Mouse (Mus musculus) liver, embryonic 13.5 days (tissue): Measurements from ENCODE around the gene 4930544G11Rik. TPM values are rescaled to one million over a fixed set of nuclear protein-coding genes. Genes with fewer than 3 reads are reported as not detected.

ENCODE experiments used
- ATAC-seq: fragments of 200-750 bp; cut with Nextera tagmentation; 2 replicates; pipeline ENCODE4 v1.8.0; 2017; ENCODE audit warnings: low read depth, mild to moderate bottlenecking, moderate number of reproducible peaks, moderate library complexity
- DNase-seq: peaks from one replicate; pipeline ENCODE4 v3.0.0; 2022
- H3K27ac ChIP-seq: fragments of 300-500 bp; sonication (generic); 2 replicates; pipeline ENCODE4 v1.5.1; 2015; ENCODE audit warnings: moderate library complexity, mild to moderate bottlenecking, inconsistent platforms
- H3K27me3 ChIP-seq: fragments of 300-500 bp; sonication (generic); 2 replicates; pipeline ENCODE4 v1.6.1; 2015; ENCODE audit warnings: mild to moderate bottlenecking, inconsistent platforms
- H3K36me3 ChIP-seq: fragments of 300-500 bp; sonication (generic); 2 replicates; pipeline ENCODE4 v1.6.1; 2015; ENCODE audit warnings: mild to moderate bottlenecking, inconsistent platforms
- H3K4me1 ChIP-seq: fragments of 300-500 bp; sonication (generic); replicated peaks from 2 replicates; pipeline ENCODE4 v1.6.1; 2015; ENCODE audit warnings: inconsistent platforms
- H3K4me2 ChIP-seq: fragments of 300-500 bp; sonication (generic); 2 replicates; pipeline ENCODE4 v1.6.1; 2015; ENCODE audit warnings: inconsistent platforms, mild to moderate bottlenecking, moderate library complexity
- H3K4me3 ChIP-seq: fragments of 300-500 bp; sonication (generic); replicated peaks from 2 replicates; pipeline ENCODE4 v1.5.1; 2015; ENCODE audit warnings: mild to moderate bottlenecking, inconsistent platforms
- H3K9ac ChIP-seq: fragments of 300-500 bp; sonication (generic); 2 replicates; pipeline ENCODE4 v1.6.1; 2015; ENCODE audit warnings: mild to moderate bottlenecking, inconsistent platforms
- H3K9me3 ChIP-seq: fragments of 300-500 bp; sonication (generic); replicated peaks from 2 replicates; pipeline ENCODE4 v1.6.1; 2016; ENCODE audit warnings: inconsistent platforms
- WGBS: fragments of 180-500 bp; shearing (Covaris S2); methylation state at CpG from one replicate; pipeline ENCODE4 v1.1.7; 2015; ENCODE audit not compliant: insufficient replicate concordance; 5-methylcytosine and 5-hydroxymethylcytosine counted together
- polyA plus RNA-seq: library from polyadenylated mRNA; unstranded; fragments of >200 nt; fragmentation: Nextera tagmentation; extraction: Ambion mirVana; gene quantifications from 2 replicates; pipeline ENCODE4 v1.2.1, GENCODE M21; 2015

Gene 4930544G11Rik
- not detected in 2 replicates for polyA plus RNA-seq

DNA sequence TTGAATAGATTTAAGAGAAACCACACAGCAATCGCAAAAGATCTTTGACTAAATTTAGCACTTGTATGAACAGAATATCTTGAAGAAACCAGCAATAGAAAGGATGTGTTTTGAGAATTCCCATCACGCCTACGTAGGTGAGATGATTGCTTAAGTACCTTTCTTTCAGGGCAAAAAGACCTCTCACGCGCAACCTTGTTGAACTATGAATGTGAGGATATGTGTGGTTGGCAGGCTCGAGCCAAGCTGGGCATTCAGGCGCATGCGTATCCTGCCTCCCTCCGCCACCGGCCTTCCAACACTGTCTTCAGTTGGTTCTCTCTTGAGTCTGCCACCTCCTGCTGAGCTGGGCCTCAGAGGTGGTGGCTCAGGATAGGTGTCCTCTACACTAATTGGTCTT, at the start of gene 4930544G11Rik:
Gene 4930544G11Rik (plus strand): TSS at position 301 of the 400 bp plus-strand sequence.
- no peak for ATAC-seq
- no peak within 1 kb of the TSS for H3K4me2 ChIP-seq
- H3K4me3 ChIP-seq, result no peak within 1 kb of the TSS
- no peaks in the 10 kb centered on the region for H3K36me3 ChIP-seq
- no peaks in the 10 kb centered on the region for H3K4me1 ChIP-seq
- H3K9me3 ChIP-seq, result no peaks in the 10 kb centered on the region
- 85% methylated on average over 10 of the region's 10 CpGs for WGBS
- no peaks in the 10 kb centered on the region for H3K27me3 ChIP-seq
- H3K9ac ChIP-seq, result no peak within 1 kb of the TSS
- no peak for DNase-seq
- H3K27ac ChIP-seq, result no peak within 1 kb of the TSS

DNA sequence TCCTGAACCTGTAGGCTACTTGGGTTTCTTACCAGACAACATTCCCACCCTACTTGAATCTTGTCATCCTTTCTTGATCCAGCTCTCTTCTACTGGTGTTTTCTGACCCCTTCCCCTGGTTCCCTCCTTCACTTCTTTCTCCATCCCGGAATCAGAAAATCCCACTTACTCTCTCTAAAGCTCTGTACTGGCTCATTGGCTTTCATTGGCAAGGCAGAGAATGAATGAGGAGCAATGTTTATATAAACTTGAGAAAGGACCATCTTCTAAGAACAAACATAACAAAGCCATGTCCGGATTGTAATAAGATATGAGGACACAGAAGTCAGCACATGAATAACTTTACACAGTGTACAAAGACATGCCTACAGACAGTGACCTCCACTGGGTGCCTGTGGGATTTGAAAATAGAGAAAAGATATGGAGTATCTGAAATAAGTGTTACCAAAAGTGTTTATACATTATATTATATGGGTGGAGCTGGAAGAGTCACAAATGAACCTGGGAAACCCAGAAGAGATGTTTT, 45.7 kb upstream of the 4930544G11Rik start:
- Histone ChIP-seq H3K27me3 (no peaks in the 10 kb centered on the region), H3K9ac (no peak overlapping the region), H3K4me2 (no peak overlapping the region), H3K36me3 (no peaks in the 10 kb centered on the region), H3K27ac (no peak overlapping the region), H3K4me1 (no peaks in the 10 kb centered on the region), H3K9me3 (no peaks in the 10 kb centered on the region), H3K4me3 (no peak overlapping the region)
- WGBS, result 66% methylated on average over 2 of the region's 2 CpGs
- DNase-seq (no peak), ATAC-seq (no peak)

- H3K9me3 ChIP-seq, result no peaks in the 10 kb centered on the region
- H3K27me3 ChIP-seq, result no peaks in the 10 kb centered on the region
- no peak for ATAC-seq
- no peak overlapping the region for H3K4me2 ChIP-seq
- no peak overlapping the region for H3K9ac ChIP-seq
- 66% methylated on average over 5 of the region's 5 CpGs for WGBS
- H3K27ac ChIP-seq, result no peak overlapping the region
- H3K36me3 ChIP-seq, result no peaks in the 10 kb centered on the region
- no peak for DNase-seq
- no peak overlapping the region for H3K4me3 ChIP-seq
- no peaks in the 10 kb centered on the region for H3K4me1 ChIP-seq
Observed at GRCm38 (mm10) chr6:65915421-65915820, 37.0 kb upstream of the 4930544G11Rik start.

GRCm38 (mm10) chr6:65921703-65922102, 30.7 kb upstream of the 4930544G11Rik start:
- H3K9ac ChIP-seq, result no peak overlapping the region
- no peaks in the 10 kb centered on the region for H3K4me1 ChIP-seq
- no peaks in the 10 kb centered on the region for H3K27me3 ChIP-seq
- H3K9me3 ChIP-seq, result no peaks in the 10 kb centered on the region
- H3K4me3 ChIP-seq, result no peak overlapping the region
- H3K36me3 ChIP-seq, result no peaks in the 10 kb centered on the region
- no peak overlapping the region for H3K27ac ChIP-seq
- no peak for ATAC-seq
- no peak for DNase-seq
- H3K4me2 ChIP-seq, result no peak overlapping the region
- WGBS, result 48% methylated on average over 3 of the region's 3 CpGs

DNA sequence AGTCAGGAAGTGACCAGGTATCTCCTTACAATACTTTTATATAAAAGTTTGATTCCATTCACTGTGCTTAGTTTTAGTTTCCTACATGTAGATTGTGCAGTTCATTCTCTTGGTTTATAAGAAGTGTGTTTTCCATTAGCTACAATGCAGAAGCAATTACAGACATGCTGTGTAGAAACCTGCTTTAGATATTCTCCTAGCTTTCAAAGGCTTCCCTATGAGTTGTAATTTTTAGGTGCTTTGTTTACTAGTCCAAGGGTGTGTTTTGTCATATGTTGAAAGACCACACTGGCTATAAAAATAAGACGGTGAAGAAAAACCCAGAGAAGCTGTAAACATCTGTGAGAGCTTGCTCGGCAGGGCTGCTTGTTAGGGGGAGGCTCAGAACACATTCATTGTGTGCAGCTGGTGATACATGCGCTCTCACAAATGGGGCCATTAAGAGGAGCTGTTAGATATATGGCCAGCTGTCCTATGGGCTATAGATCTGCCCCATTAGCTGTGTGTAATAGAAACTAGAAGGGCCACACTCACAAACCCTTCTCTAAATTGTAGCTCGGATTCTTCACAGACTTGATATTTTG, 28.8 kb upstream of the 4930544G11Rik start:
- Histone ChIP-seq H3K27me3 (no peaks in the 10 kb centered on the region), H3K4me3 (no peak overlapping the region)
- WGBS, result 75% methylated on average over 4 of the region's 4 CpGs

DNA sequence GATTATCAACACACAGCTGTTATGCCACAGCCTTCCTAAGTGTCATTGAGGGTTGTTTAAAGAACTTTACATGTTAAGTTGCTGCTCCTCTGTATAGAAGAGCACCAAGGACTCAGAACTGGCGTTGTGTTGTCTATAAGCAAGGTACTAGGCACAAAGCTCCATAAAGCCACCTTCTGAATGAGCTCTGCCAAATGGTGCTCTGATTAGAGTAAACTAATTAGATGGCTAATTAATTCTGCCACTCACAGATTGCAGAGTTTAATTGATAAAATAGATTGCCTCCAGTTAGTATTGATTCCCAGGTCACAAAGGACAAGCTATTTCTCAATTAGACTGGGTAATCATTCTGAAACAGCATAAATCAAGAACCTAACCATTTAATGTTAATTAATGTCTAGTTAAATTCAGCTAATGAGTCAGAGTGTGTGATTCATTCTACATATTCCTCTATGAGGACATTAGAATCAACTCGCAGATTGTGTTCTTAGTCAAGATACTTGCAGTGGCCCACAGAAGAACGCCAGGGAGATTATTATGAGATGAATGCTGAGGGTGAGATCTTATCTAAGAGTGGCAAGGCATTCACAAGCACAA, 26.6 kb upstream of the 4930544G11Rik start:
- no peaks in the 10 kb centered on the region for H3K27me3 ChIP-seq
- DNase-seq (no peak), ATAC-seq (no peak)
- H3K4me2 ChIP-seq, result no peak overlapping the region
- 57% methylated on average over 3 of the region's 3 CpGs for WGBS
- no peaks in the 10 kb centered on the region for H3K36me3 ChIP-seq
- no peak overlapping the region for H3K4me3 ChIP-seq
- H3K27ac ChIP-seq, result no peak overlapping the region
- no peak overlapping the region for H3K9ac ChIP-seq
- H3K4me1 ChIP-seq, result no peaks in the 10 kb centered on the region
- no peaks in the 10 kb centered on the region for H3K9me3 ChIP-seq

More for the DNA sequence above, 28.8 kb upstream of the 4930544G11Rik start:
- no peak overlapping the region for H3K9ac ChIP-seq
- no peak overlapping the region for H3K27ac ChIP-seq
- H3K9me3 ChIP-seq, result no peaks in the 10 kb centered on the region
- no peaks in the 10 kb centered on the region for H3K4me1 ChIP-seq
- no peaks in the 10 kb centered on the region for H3K36me3 ChIP-seq
- DNase-seq (no peak), ATAC-seq (no peak)
- no peak overlapping the region for H3K4me2 ChIP-seq

DNA sequence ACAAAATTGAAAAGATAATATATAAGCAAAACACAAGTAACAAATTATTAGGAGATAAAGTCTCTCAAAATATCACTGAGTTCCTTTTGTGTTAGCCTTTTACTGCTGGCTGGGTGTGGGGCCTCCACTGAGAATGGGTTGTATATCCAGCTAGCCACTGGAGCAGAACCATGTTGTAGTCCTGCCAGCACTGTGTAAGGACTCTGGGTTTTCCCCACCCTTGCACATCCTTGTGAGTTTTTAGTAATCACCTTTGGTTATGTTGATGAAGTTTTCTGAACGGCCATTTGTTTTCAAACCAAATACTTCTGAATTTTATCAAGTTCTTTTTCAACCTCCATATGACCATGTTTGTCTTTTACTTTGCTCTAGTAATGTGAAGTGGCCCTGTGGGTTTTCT, 21.9 kb upstream of the 4930544G11Rik start:
- no peak for ATAC-seq
- Histone ChIP-seq H3K4me2 (no peak overlapping the region), H3K4me1 (no peaks in the 10 kb centered on the region), H3K9me3 (no peaks in the 10 kb centered on the region), H3K4me3 (no peak overlapping the region), H3K9ac (no peak overlapping the region), H3K36me3 (no peaks in the 10 kb centered on the region), H3K27me3 (no peaks in the 10 kb centered on the region), H3K27ac (no peak overlapping the region)
- 69% methylated on average over 1 of the region's 1 CpGs for whole genome bisulfite sequencing
- DNase-seq, result no peak

GRCm38 (mm10) chr6:65932776-65933175, 19.6 kb upstream of the 4930544G11Rik start:
- Histone ChIP-seq H3K9me3 (no peaks in the 10 kb centered on the region), H3K4me3 (no peak overlapping the region), H3K36me3 (no peaks in the 10 kb centered on the region), H3K9ac (no peak overlapping the region), H3K27me3 (no peaks in the 10 kb centered on the region), H3K27ac (no peak overlapping the region), H3K4me2 (no peak overlapping the region), H3K4me1 (no peaks in the 10 kb centered on the region)
- 51% methylated on average over 1 of the region's 1 CpGs for WGBS
- no peak for DNase-seq
- no peak for ATAC-seq

DNA sequence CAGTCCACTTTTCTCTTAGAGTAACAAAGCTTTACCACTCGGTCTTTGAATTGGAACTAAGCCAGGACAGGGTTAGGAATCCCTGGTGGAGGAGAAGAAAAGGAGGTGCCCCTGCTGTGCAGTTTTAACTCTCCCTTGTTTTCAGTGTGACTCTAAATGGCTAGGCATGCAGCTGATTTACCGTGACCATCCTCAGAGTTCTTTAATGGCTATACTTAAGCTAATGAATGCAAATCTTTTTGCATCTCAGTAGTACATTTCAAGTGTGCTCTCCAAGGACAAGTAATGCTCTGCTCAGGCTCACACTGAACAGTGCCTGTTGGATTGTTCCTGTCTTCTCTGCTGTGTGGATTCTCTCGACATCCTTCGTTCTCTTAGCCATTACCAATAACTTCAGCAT, 19.2 kb upstream of the 4930544G11Rik start:
- no peaks in the 10 kb centered on the region for H3K4me1 ChIP-seq
- no peak overlapping the region for H3K9ac ChIP-seq
- WGBS, result 67% methylated on average over 4 of the region's 4 CpGs
- DNase-seq (no peak), ATAC-seq (no peak)
- H3K4me2 ChIP-seq, result no peak overlapping the region
- H3K4me3 ChIP-seq, result no peak overlapping the region
- H3K9me3 ChIP-seq, result no peaks in the 10 kb centered on the region
- H3K36me3 ChIP-seq, result no peaks in the 10 kb centered on the region
- H3K27me3 ChIP-seq, result no peaks in the 10 kb centered on the region
- no peak overlapping the region for H3K27ac ChIP-seq

DNA sequence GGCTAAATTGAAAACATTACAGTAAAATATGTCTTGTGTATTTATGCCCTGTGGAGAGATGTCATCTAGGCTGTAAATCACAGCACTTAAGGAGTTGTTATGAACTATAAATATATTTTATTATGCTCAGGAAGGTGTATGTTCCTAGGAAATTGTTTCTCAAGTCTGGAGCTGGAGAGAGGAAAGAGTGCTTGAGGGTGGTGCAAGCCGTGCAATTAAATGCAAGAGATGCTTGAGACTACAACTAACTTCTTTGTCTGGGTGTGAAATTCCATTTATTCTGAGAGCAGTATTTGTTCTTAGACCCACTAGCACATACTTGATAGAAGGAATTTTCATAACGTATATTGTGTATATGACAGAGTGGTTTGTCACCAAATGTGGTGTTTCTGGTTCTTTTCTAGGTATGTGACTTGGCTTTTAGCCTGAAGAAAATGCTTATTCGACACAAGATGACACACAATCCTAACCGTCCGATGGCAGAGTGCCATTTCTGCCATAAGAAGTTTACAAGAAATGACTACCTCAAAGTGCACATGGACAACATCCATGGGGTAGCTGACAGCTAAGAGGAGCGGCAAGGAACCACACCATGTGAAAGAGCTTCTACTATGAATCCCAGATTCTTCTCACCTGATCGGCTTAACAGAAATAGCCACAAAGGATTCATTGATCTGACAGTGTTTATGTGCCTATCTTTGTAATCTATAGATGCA, 16.7 kb upstream of the 4930544G11Rik start:
- H3K27me3 ChIP-seq, result no peaks in the 10 kb centered on the region
- no peak overlapping the region for H3K4me3 ChIP-seq
- no peak overlapping the region for H3K4me2 ChIP-seq
- H3K4me1 ChIP-seq, result no peaks in the 10 kb centered on the region
- H3K9ac ChIP-seq, result no peak overlapping the region
- no peak overlapping the region for H3K27ac ChIP-seq
- no peaks in the 10 kb centered on the region for H3K36me3 ChIP-seq
- no peaks in the 10 kb centered on the region for H3K9me3 ChIP-seq
- DNase-seq, result no peak
- WGBS, result 79% methylated on average over 7 of the region's 7 CpGs
- ATAC-seq, result no peak

DNA sequence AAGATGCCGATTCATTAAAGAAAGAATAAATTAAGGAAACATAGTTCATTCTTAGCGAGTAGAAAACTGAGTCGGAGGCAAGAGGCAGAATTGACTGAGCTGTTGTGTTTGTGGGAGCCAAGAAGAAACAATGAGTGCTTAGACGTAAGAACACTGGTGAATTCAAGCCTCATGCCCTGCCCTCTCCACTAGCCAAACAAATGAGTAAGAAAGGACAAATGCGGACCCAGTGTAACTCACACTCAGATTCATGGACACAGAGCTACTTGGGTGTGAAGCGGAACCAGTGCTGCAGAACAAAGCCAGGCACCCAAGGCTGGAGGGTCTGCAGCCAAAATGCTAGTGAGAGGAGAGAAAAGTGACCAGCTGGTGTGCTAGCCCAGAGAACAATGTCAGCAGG, 1.9 kb upstream of the 4930544G11Rik start:
- Histone ChIP-seq H3K4me3 (no peak overlapping the region), H3K36me3 (no peaks in the 10 kb centered on the region), H3K9me3 (no peaks in the 10 kb centered on the region), H3K27ac (no peak overlapping the region), H3K4me2 (no peak overlapping the region), H3K27me3 (no peaks in the 10 kb centered on the region), H3K9ac (no peak overlapping the region), H3K4me1 (no peaks in the 10 kb centered on the region)
- DNase-seq (no peak), ATAC-seq (no peak)
- WGBS, result 76% methylated on average over 6 of the region's 6 CpGs
